Mouse (Mus musculus) liver, adult 2 months (tissue): ENCODE measurements around the gene Rab1b. TPM values are rescaled to one million over a fixed set of nuclear protein-coding genes. Genes with fewer than 3 reads are reported as not detected.

Source experiments
- DNase-seq: peaks from one replicate; pipeline ENCODE4 v3.0.0-alpha.2; 2011; ENCODE audit warnings: low read depth, low spot score; ENCODE audit errors: extremely low read depth
- H3K27ac ChIP-seq: fragments of 200-500 bp; replicated peaks from 2 replicates; pipeline ENCODE4 v1.5.1; 2012; ENCODE audit warnings: low read depth, mild to moderate bottlenecking, control low read depth, inconsistent platforms, low read length; ENCODE audit not compliant: insufficient read depth
- H3K27me3 ChIP-seq: fragments of 200-500 bp; 2 replicates; pipeline ENCODE4 v1.6.1; 2012; ENCODE audit warnings: mild to moderate bottlenecking, moderate library complexity, low read length, inconsistent platforms; ENCODE audit not compliant: control insufficient read depth, insufficient read depth
- H3K36me3 ChIP-seq: fragments of 200-500 bp; 2 replicates; pipeline ENCODE4 v1.6.1; 2012; ENCODE audit warnings: low read length, inconsistent platforms; ENCODE audit not compliant: control insufficient read depth, insufficient read depth
- H3K4me1 ChIP-seq: fragments of 200-500 bp; 2 replicates; pipeline ENCODE4 v1.6.1; 2011; ENCODE audit warnings: low read length; ENCODE audit not compliant: control insufficient read depth, insufficient read depth
- H3K4me3 ChIP-seq: fragments of 200-500 bp; 2 replicates; pipeline ENCODE4 v1.5.1; 2011; ENCODE audit warnings: low read depth, mild to moderate bottlenecking, control low read depth, low read length, moderate library complexity; ENCODE audit not compliant: insufficient read depth
- H3K79me2 ChIP-seq: fragments of 200-500 bp; 2 replicates; pipeline ENCODE4 v1.6.1; 2012; ENCODE audit warnings: inconsistent platforms, mild to moderate bottlenecking, low read length, moderate library complexity; ENCODE audit not compliant: control insufficient read depth, insufficient read depth
- H3K9ac ChIP-seq: fragments of 200-500 bp; 2 replicates; pipeline ENCODE4 v1.6.1; 2012; ENCODE audit warnings: low read depth, mild to moderate bottlenecking, control low read depth, inconsistent platforms, low read length
- CTCF ChIP-seq: fragments of 200-500 bp; IDR thresholded peaks from 2 replicates; pipeline ENCODE4 v1.5.1; 2011; ENCODE audit warnings: low read depth, low read length, control low read depth
- POLR2A ChIP-seq: fragments of 200-500 bp; IDR thresholded peaks from 2 replicates; pipeline ENCODE4 v1.6.1; 2011; ENCODE audit warnings: low read length, control low read depth; ENCODE audit not compliant: insufficient read depth; ENCODE audit errors: extremely low read depth
- WGBS: fragments of 180-500 bp; shearing (Covaris S2); methylation state at CpG from one replicate; pipeline ENCODE4 v1.1.7; 2018; 5-methylcytosine and 5-hydroxymethylcytosine counted together
- polyA plus RNA-seq: library from polyadenylated mRNA; depleted of rRNA; stranded (reverse); fragments of >200 nt; gene quantifications from 2 replicates; pipeline ENCODE4 v1.2.3, GENCODE M21; 2012
- total RNA-seq: library from RNA; depleted of rRNA; stranded (reverse); fragments of >200 nt; gene quantifications from 2 replicates; pipeline ENCODE4 v1.2.3, GENCODE M21; 2014

Rab1b gene
- total and polyA plus RNA-seq, 2 experiments, result 82.1 to 165 TPM

DNA sequence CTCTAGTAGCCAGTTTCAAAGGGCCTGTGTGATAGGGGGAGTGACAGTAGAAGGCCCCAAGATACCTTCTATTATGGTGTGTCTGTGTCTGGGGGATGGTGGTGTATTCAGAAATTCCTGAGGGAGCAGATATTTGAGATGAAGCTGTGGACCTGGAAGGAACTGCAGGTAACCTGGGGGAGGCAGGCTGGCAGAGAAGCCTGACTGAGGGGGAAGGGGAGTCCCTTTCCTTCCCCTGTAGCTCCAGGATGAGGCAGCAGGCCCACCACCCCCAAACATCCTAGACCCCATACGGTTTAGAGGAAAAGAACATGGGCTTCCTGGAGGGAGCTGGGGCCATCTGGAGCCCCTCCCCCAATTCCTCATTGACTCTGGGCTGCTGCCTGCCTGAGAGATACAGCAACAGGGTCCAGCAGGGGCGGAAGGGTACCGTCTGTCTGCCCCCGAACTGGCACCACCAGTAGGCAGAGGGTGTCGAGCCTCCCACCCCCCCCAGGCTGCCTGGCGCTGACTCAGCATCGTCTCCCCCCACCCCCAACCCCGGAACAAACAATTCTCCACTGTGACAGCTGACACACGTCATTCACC is 10.9 kb downstream of the Rab1b start:
- Histone ChIP-seq H3K79me2 (no peaks in the 10 kb centered on the region), H3K36me3 (no peaks in the 10 kb centered on the region; the same call in 1 of the 2 replicates), H3K9ac (no peak overlapping the region), H3K27me3 (no peaks in the 10 kb centered on the region), H3K4me1 (peaks cover 1% of the 10 kb centered on the region; the same call in 1 of the 2 replicates), H3K4me3 (no peak overlapping the region), H3K27ac (no peak overlapping the region)
- WGBS, result 7% methylated on average over 9 of the region's 9 CpGs
- TF ChIP-seq CTCF (no peak), POLR2A (no peak)
- DNase-seq, result no peak

- no peak for TF ChIP-seq POLR2A
- TF ChIP-seq CTCF, result no peak
- Histone ChIP-seq H3K4me1 (peaks cover 1% of the 10 kb centered on the region; the same call in 1 of the 2 replicates), H3K4me3 (no peak overlapping the region), H3K27ac (no peak overlapping the region), H3K27me3 (no peaks in the 10 kb centered on the region), H3K79me2 (no peaks in the 10 kb centered on the region), H3K36me3 (no peaks in the 10 kb centered on the region), H3K9ac (no peak overlapping the region)
- 43% methylated on average over 11 of the region's 11 CpGs for WGBS
- DNase-seq, result no peak
These were observed 12.0 kb downstream of the Rab1b start for GRCm38 (mm10) chr19:5094746-5095417.

- Histone ChIP-seq H3K27ac (no peak overlapping the region), H3K4me3 (no peak overlapping the region), H3K27me3 (no peaks in the 10 kb centered on the region), H3K36me3 (no peaks in the 10 kb centered on the region), H3K4me1 (peaks cover 2% of the 10 kb centered on the region; the same call in 1 of the 2 replicates), H3K79me2 (no peaks in the 10 kb centered on the region), H3K9ac (no peak overlapping the region)
- WGBS, result 1% methylated on average over 21 of the region's 21 CpGs
- DNase-seq, result peak; percentile 44
- peak; percentile 86 for TF ChIP-seq CTCF
- TF ChIP-seq POLR2A, result no peak
These were observed 12.6 kb downstream of the Rab1b start for GRCm38 (mm10) chr19:5094243-5094632.

DNA sequence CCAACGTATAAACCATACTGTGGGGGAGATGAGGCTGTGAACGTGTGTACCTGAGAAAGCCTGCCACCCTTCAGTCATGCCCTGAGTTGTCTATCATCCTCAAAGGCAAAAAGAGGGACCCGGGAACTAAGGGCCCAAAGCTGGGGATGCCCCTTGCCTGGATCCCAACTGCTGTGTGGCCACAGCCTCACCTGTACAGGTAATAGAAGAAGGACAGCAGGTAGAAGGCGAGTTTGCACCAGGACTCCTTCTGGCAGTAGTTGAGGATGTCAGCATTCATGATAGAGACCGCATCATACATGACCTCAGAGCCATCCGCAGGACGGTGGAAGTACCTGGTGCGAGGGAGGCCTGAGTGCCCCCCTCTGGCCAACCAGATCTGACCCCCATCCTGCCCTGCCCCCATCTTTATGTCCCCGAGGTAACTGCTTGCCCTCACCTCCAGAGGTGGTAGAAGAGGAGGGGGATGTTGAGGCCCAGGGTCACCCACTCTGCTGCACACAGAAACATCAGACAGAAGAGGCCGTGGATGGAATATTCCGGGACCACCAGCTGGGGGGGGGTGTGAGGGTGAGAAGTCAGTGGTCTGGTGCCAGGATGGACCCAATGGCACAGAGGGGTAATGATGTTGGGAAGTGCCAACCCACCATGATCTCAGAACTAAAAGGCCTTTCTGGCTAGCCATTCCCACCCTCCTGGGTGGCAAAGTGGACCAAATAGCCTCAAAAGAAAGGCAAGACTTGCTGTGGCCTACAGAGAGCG is 13.2 kb downstream of the Rab1b start:
- Histone ChIP-seq H3K79me2 (no peaks in the 10 kb centered on the region), H3K9ac (no peak overlapping the region), H3K4me3 (no peak overlapping the region), H3K4me1 (peaks cover 6% of the 10 kb centered on the region; the same call in 1 of the 2 replicates), H3K36me3 (no peaks in the 10 kb centered on the region), H3K27ac (no peak overlapping the region), H3K27me3 (no peaks in the 10 kb centered on the region)
- 78% methylated on average over 12 of the region's 12 CpGs for WGBS
- DNase-seq, result no peak
- TF ChIP-seq CTCF (no peak), POLR2A (no peak)

DNA sequence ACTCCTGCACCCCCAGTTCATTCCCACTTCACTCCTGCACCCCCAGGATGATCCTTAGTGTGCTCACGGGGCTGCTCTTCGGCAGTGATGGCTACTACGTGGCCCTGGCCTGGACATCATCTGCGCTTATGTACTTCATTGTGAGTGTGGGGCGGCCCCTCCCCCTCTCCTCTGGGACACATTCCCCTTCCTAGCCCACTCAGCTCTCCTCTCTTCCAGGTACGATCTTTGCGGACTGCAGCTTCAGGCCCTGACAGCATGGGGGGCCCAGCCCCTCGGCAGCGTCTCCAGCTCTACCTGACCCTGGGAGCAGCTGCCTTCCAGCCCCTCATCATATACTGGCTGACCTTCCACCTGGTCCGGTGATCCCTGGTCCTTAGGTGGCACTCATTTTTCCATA is 14.8 kb downstream of the Rab1b start:
- DNase-seq, result no peak
- no peaks in the 10 kb centered on the region for H3K79me2 ChIP-seq
- no peak for TF ChIP-seq CTCF
- no peak for TF ChIP-seq POLR2A
- H3K27me3 ChIP-seq, result no peaks in the 10 kb centered on the region
- no peak overlapping the region for H3K9ac ChIP-seq
- peaks cover 8% of the 10 kb centered on the region for H3K4me1 ChIP-seq
- H3K4me3 ChIP-seq, result no peak overlapping the region
- H3K36me3 ChIP-seq, result no peaks in the 10 kb centered on the region
- no peak overlapping the region for H3K27ac ChIP-seq
- WGBS, result 92% methylated on average over 10 of the region's 10 CpGs
